Mouse (Mus musculus) lung, embryonic 14.5 days (tissue): ENCODE data around the gene Nkiras1. TPM values are rescaled to one million over a fixed set of nuclear protein-coding genes. Genes with fewer than 3 reads are reported as not detected.

Experiments used
- ATAC-seq: fragments of 200-750 bp; cut with Nextera tagmentation; 2 replicates; pipeline ENCODE4 v1.8.0; 2017; ENCODE audit warnings: mild to moderate bottlenecking, moderate TSS enrichment, moderate library complexity; ENCODE audit not compliant: insufficient read depth
- DNase-seq: peaks from one replicate; pipeline ENCODE4 v3.0.0-alpha.2; 2015
- H3K27ac ChIP-seq: fragments of 300-500 bp; sonication (generic); 2 replicates; pipeline ENCODE4 v1.5.1; 2014; ENCODE audit warnings: low read depth, mild to moderate bottlenecking, moderate library complexity
- H3K27me3 ChIP-seq: fragments of 300-500 bp; sonication (generic); 2 replicates; pipeline ENCODE4 v1.6.1; 2014; ENCODE audit warnings: low read length, control low read depth; ENCODE audit not compliant: insufficient read depth
- H3K36me3 ChIP-seq: fragments of 300-500 bp; sonication (generic); 2 replicates; pipeline ENCODE4 v1.6.1; 2014; ENCODE audit warnings: control low read depth; ENCODE audit not compliant: insufficient read depth
- H3K4me1 ChIP-seq: fragments of 300-500 bp; sonication (generic); 2 replicates; pipeline ENCODE4 v1.6.1; 2014; ENCODE audit warnings: antibody characterized with exemption, control low read depth; ENCODE audit not compliant: insufficient read depth
- H3K4me2 ChIP-seq: fragments of 300-500 bp; sonication (generic); 2 replicates; pipeline ENCODE4 v1.6.1; 2014; ENCODE audit warnings: mild to moderate bottlenecking
- H3K4me3 ChIP-seq: fragments of 300-500 bp; sonication (generic); 2 replicates; pipeline ENCODE4 v1.5.1; 2014; ENCODE audit warnings: low read depth, low read length
- H3K9ac ChIP-seq: fragments of 300-500 bp; sonication (generic); 2 replicates; pipeline ENCODE4 v1.6.1; 2014
- H3K9me3 ChIP-seq: fragments of 300-500 bp; sonication (generic); 2 replicates; pipeline ENCODE4 v1.6.1; 2016; ENCODE audit warnings: low read depth, low read length, control low read depth
- CTCF ChIP-seq: IDR thresholded peaks from 2 replicates; pipeline ENCODE4 v1.5.1; 2016; ENCODE audit warnings: antibody characterized with exemption, low read depth
- WGBS: fragments of 180-500 bp; shearing (Covaris S2); extraction: QIAGEN DNeasy Blood & Tissue Kit; methylation state at CpG from one replicate; pipeline ENCODE4 v1.1.7; 2014; 5-methylcytosine and 5-hydroxymethylcytosine counted together
- polyA plus RNA-seq: library from polyadenylated mRNA; unstranded; fragments of >200 nt; fragmentation: Nextera tagmentation; extraction: Ambion mirVana; gene quantifications from 2 replicates; pipeline ENCODE4 v1.2.1, GENCODE M21; 2014

Nkiras1 gene
- polyA plus RNA-seq, 1 experiment from 2014 or later, result 12.8 TPM

DNA sequence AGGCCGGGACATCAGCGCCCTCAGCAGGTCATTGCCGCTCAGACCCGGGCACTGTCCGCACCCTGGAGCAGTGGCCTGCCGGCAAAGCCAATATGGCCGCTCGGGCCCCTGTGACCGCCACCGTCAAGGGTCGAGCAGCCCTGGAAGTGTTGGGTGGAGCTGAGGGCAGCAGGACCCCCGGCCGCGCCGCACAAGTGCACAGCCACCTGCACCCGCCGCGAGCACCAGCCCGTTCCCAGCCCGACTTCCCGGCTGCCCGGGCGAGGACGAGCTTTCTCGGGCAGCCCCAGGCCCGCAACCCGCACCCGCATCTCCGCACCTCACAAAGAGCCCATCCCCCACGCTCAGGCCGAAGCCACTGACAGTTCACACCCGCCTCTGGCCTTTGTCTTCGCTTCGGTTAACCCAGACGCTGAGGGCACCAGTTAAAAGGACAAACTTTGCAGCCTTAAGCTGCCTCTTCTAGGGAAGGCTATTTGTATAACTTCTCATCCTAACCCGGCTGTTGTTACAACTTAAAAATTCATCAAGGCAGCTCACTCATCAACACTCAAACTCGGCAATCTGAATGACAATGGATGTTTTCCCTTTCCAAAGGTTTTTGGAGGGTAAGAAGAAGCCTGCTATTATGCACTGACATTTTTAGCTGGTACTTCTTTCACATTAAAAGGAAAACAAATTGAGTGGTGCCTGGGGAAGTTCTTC, 56.2 kb downstream of the Nkiras1 start:
- Histone ChIP-seq H3K36me3 (peaks cover 16% of the 10 kb centered on the region), H3K27me3 (no peaks in the 10 kb centered on the region), H3K27ac (no peak overlapping the region), H3K9ac (peak overlapping the region; percentile 52), H3K4me1 (peaks cover 6% of the 10 kb centered on the region), H3K9me3 (no peaks in the 10 kb centered on the region), H3K4me3 (peak overlapping the region; percentile 37), H3K4me2 (peak overlapping the region; percentile 74)
- ATAC-seq (peak; percentile 19; the same call in 1 of the 2 replicates), DNase-seq (peak; percentile 31)
- TF ChIP-seq CTCF, result no peak
- WGBS, result 3% methylated on average over 37 of the region's 37 CpGs

DNA sequence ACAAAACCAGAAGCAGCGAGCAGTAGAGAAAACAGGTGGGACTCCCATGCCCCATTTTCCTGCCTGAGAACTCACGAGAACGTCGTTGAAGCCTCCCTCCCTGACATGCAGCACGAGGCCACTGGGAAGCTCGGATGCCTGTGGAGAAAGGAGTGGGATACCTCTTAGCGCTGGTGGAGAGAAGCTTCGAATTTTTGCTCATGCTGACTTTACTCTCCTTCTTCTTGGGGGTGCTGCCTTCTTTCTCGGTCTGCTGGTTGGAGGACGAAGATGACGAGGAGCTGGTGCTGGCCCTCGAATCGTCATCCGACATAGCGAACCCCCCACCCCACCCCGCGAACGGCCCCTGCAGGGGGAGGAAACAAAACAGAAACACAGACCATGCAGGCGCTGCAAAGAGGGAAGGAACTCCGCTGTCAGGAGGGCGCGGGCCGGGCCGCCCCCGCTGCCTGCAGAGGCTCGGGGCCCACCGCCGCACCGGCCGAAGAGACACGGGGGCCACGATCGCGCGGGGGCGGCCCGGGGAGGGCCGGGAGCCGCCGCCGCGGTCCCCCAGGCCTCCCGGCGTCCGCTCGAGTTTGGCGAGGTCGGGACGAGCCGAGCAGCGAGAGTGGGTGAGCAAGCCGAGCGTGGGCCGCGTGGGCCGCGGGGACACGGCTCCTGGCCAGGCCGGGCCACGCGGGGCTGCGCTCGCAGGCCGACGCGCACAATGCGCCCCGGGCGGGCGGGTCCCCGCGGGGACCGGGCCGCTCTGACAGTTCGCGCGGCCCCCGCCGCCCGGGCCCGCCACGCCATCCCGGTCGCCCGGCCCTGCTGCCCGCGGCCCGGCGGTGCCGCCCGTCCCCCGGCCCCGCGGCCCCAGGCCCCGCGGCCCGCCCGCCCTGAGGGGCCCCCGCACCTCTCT, 60.1 kb downstream of the Nkiras1 start:
- Histone ChIP-seq H3K36me3 (peaks cover 12% of the 10 kb centered on the region; the same call in 1 of the 2 replicates), H3K4me1 (peaks cover 6% of the 10 kb centered on the region), H3K4me3 (peak overlapping the region; percentile 91), H3K4me2 (peak overlapping the region; percentile 68), H3K27me3 (no peaks in the 10 kb centered on the region), H3K27ac (peak overlapping the region; percentile 85), H3K9ac (peak overlapping the region; percentile 97), H3K9me3 (no peaks in the 10 kb centered on the region)
- ATAC-seq (peak; percentile 77), DNase-seq (peak; percentile 57)
- TF ChIP-seq CTCF, result no peak
- WGBS, result under 1% methylated on average over 71 of the region's 99 CpGs

DNA sequence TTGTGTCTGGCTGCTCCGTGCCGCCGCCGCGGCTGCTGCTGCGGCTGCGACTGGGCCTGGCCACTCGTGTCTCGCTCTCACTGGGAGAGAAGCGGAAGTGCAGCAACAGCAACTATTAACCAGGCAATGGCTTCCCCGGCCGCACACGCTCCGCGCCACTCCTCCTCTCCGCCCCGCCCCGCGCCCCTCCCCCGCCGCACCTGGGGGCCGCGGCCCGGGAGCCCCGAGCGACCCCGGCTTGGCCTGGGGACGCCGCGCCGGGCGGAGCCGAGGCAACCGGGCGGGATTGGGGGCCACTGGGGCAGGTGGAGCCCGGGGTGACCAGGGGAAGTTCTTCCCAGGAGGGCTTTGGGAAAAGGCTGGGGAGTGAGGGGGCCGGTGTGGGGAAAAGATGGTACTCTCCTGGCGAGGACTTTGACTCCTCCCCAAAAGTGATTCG, 60.8 kb downstream of the Nkiras1 start, which contains the start of gene Ube2e1:
Gene Ube2e1 (minus strand): TSS at position 167 of the 439 bp plus-strand sequence.
- peak within 1 kb of the TSS; percentile 91 for H3K4me3 ChIP-seq
- WGBS, result under 1% methylated on average over 39 of the region's 39 CpGs
- H3K27ac ChIP-seq, result peak within 1 kb of the TSS; percentile 85
- H3K4me1 ChIP-seq, result peaks cover 6% of the 10 kb centered on the region
- ATAC-seq (peak; percentile 90), DNase-seq (peak; percentile 82)
- no peaks in the 10 kb centered on the region for H3K9me3 ChIP-seq
- H3K4me2 ChIP-seq, result peak within 1 kb of the TSS; percentile 68
- TF ChIP-seq CTCF, result no peak
- peak within 1 kb of the TSS; percentile 97 for H3K9ac ChIP-seq
- peaks cover 12% of the 10 kb centered on the region; the same call in 1 of the 2 replicates for H3K36me3 ChIP-seq
- H3K27me3 ChIP-seq, result no peaks in the 10 kb centered on the region

Other genes starting within 250 kb of the Nkiras1 start
- 9.1 TPM in 2 replicates for gene Nr1d2, start 32.0 kb upstream of the Nkiras1 start, polyA plus RNA-seq
- gene Rpl15, start 255 bp downstream of the Nkiras1 start, polyA plus RNA-seq, result 533 and 550 TPM in 2 replicates
- 49.5 and 50.0 TPM in 2 replicates for gene Ube2e1, start 60.7 kb downstream of the Nkiras1 start, polyA plus RNA-seq